Mouse (Mus musculus) kidney, embryonic 16.5 days (tissue): ENCODE results near the gene Ptges3. TPM values are rescaled to one million over a fixed set of nuclear protein-coding genes. Genes with fewer than 3 reads are reported as not detected.

Experiments
- ATAC-seq: fragments of 200-750 bp; cut with Nextera tagmentation; 2 replicates; pipeline ENCODE4 v1.8.0; 2017; ENCODE audit warnings: moderate TSS enrichment; ENCODE audit not compliant: low FRiP score, low TSS enrichment
- H3K27ac ChIP-seq: fragments of 300-500 bp; sonication (generic); 2 replicates; pipeline ENCODE4 v1.5.1; 2014; ENCODE audit warnings: low read length
- H3K27me3 ChIP-seq: fragments of 300-500 bp; sonication (generic); 2 replicates; pipeline ENCODE4 v1.6.1; 2014; ENCODE audit warnings: low read length, control low read depth, mixed read lengths; ENCODE audit not compliant: insufficient read depth
- H3K36me3 ChIP-seq: fragments of 300-500 bp; sonication (generic); 2 replicates; pipeline ENCODE4 v1.6.1; 2014; ENCODE audit warnings: low read length, control low read depth, mixed read lengths; ENCODE audit not compliant: insufficient read depth
- H3K4me1 ChIP-seq: fragments of 300-500 bp; sonication (generic); 2 replicates; pipeline ENCODE4 v1.6.1; 2014; ENCODE audit warnings: low read length, control low read depth, mixed read lengths; ENCODE audit not compliant: insufficient read depth
- H3K4me2 ChIP-seq: fragments of 300-500 bp; sonication (generic); replicated peaks from 2 replicates; pipeline ENCODE4 v1.6.1; 2014; ENCODE audit warnings: low read depth, low read length
- H3K4me3 ChIP-seq: fragments of 300-500 bp; sonication (generic); 2 replicates; pipeline ENCODE4 v1.5.1; 2014; ENCODE audit warnings: mild to moderate bottlenecking, low read length
- H3K9ac ChIP-seq: fragments of 300-500 bp; sonication (generic); replicated peaks from 2 replicates; pipeline ENCODE4 v1.6.1; 2014; ENCODE audit warnings: low read length
- H3K9me3 ChIP-seq: fragments of 300-500 bp; sonication (generic); 2 replicates; pipeline ENCODE4 v1.6.1; 2016; ENCODE audit warnings: low read length, control low read depth
- WGBS: fragments of 180-500 bp; shearing (Covaris S2); extraction: QIAGEN DNeasy Blood & Tissue Kit; methylation state at CpG from one replicate; pipeline ENCODE4 v1.1.7; 2014; 5-methylcytosine and 5-hydroxymethylcytosine counted together
- polyA plus RNA-seq: library from polyadenylated mRNA; unstranded; fragments of >200 nt; fragmentation: Nextera tagmentation; extraction: Ambion mirVana; gene quantifications from 2 replicates; pipeline ENCODE4 v1.2.1, GENCODE M21; 2015

The Ptges3 gene
- polyA plus RNA-seq, 1 experiment from 2014 or later = 409 TPM

GRCm38 (mm10) chr10:128090651-128091563 lies 32.2 kb downstream of the Ptges3 start:
- peaks cover 40% of the 10 kb centered on the region for H3K36me3 ChIP-seq
- H3K9ac ChIP-seq = peak overlapping the region; percentile 86
- peaks cover 41% of the 10 kb centered on the region for H3K4me1 ChIP-seq
- WGBS = 6% methylated on average over 14 of the region's 14 CpGs
- H3K4me2 ChIP-seq = peak overlapping the region; percentile 86
- peak overlapping the region; percentile 99 for H3K27ac ChIP-seq
- peak overlapping the region; percentile 79 for H3K4me3 ChIP-seq
- peak; percentile 29 for ATAC-seq
- H3K27me3 ChIP-seq = no peaks in the 10 kb centered on the region
- no peaks in the 10 kb centered on the region for H3K9me3 ChIP-seq

- H3K9ac ChIP-seq = peak within 1 kb of the TSS; percentile 86
- peak within 1 kb of the TSS; percentile 86 for H3K4me2 ChIP-seq
- H3K4me1 ChIP-seq = peaks cover 44% of the 10 kb centered on the region
- peaks cover 31% of the 10 kb centered on the region for H3K36me3 ChIP-seq
- H3K27me3 ChIP-seq = no peaks in the 10 kb centered on the region
- H3K4me3 ChIP-seq = peak within 1 kb of the TSS; percentile 79
- 1% methylated on average over 20 of the region's 20 CpGs for whole genome bisulfite sequencing
- no peaks in the 10 kb centered on the region for H3K9me3 ChIP-seq
- ATAC-seq = peak; percentile 52
- peak within 1 kb of the TSS; percentile 99 for H3K27ac ChIP-seq
These were observed 33.1 kb downstream of the Ptges3 start, which contains the start of gene Baz2a for GRCm38 (mm10) chr10:128091564-128092505. TSS of gene Baz2a (plus strand) at chr10:128091577.

- under 1% methylated on average over 79 of the region's 88 CpGs for WGBS
These were observed 34.0 kb downstream of the Ptges3 start for GRCm38 (mm10) chr10:128092506-128093495.

GRCm38 (mm10) chr10:128093496-128094294 lies 34.9 kb downstream of the Ptges3 start:
- peak overlapping the region; percentile 99 for H3K27ac ChIP-seq
- H3K4me3 ChIP-seq = peak overlapping the region; percentile 79
- peaks cover 14% of the 10 kb centered on the region for H3K36me3 ChIP-seq
- no peaks in the 10 kb centered on the region for H3K9me3 ChIP-seq
- H3K27me3 ChIP-seq = no peaks in the 10 kb centered on the region
- ATAC-seq = no peak
- H3K4me2 ChIP-seq = peak overlapping the region; percentile 86
- H3K9ac ChIP-seq = peak overlapping the region; percentile 86
- peaks cover 54% of the 10 kb centered on the region for H3K4me1 ChIP-seq
- WGBS = 28% methylated on average over 13 of the region's 13 CpGs

More at GRCm38 (mm10) chr10:128092506-128093495, 34.0 kb downstream of the Ptges3 start:
- peak overlapping the region; percentile 86 for H3K4me2 ChIP-seq
- H3K4me1 ChIP-seq = peaks cover 45% of the 10 kb centered on the region
- no peaks in the 10 kb centered on the region for H3K9me3 ChIP-seq
- ATAC-seq = peak; percentile 57
- H3K36me3 ChIP-seq = peaks cover 23% of the 10 kb centered on the region
- H3K27me3 ChIP-seq = no peaks in the 10 kb centered on the region
- H3K9ac ChIP-seq = peak overlapping the region; percentile 86
- H3K4me3 ChIP-seq = peak overlapping the region; percentile 79
- peak overlapping the region; percentile 99 for H3K27ac ChIP-seq

GRCm38 (mm10) chr10:128094340-128094968 lies 35.7 kb downstream of the Ptges3 start:
- Histone ChIP-seq H3K9ac (peak overlapping the region; percentile 52), H3K4me2 (peak overlapping the region; percentile 86), H3K27me3 (no peaks in the 10 kb centered on the region), H3K27ac (peak overlapping the region; percentile 99), H3K36me3 (peaks cover 7% of the 10 kb centered on the region), H3K4me3 (peak overlapping the region; percentile 79), H3K9me3 (no peaks in the 10 kb centered on the region), H3K4me1 (peaks cover 54% of the 10 kb centered on the region)
- 12% methylated on average over 19 of the region's 19 CpGs for WGBS
- peak; percentile 71 for ATAC-seq

- H3K27me3 ChIP-seq = no peaks in the 10 kb centered on the region
- WGBS = 29% methylated on average over 9 of the region's 9 CpGs
- H3K4me2 ChIP-seq = peak overlapping the region; percentile 86
- no peak for ATAC-seq
- no peaks in the 10 kb centered on the region for H3K9me3 ChIP-seq
- 0 out of 2 replicates have a peak overlapping the region, but pooled peaks have one; percentile 31 for H3K9ac ChIP-seq
- H3K27ac ChIP-seq = peak overlapping the region; percentile 99
- peak overlapping the region; percentile 79; the same call in 1 of the 2 replicates for H3K4me3 ChIP-seq
- H3K36me3 ChIP-seq = peaks cover under 1% of the 10 kb centered on the region; the same call in 1 of the 2 replicates
- H3K4me1 ChIP-seq = peaks cover 54% of the 10 kb centered on the region
These were observed 36.4 kb downstream of the Ptges3 start for GRCm38 (mm10) chr10:128095003-128095636.

GRCm38 (mm10) chr10:128096313-128096692 lies 37.5 kb downstream of the Ptges3 start:
- WGBS = 22% methylated on average over 4 of the region's 4 CpGs
- H3K4me1 ChIP-seq = peaks cover 51% of the 10 kb centered on the region
- H3K9ac ChIP-seq = no peak overlapping the region

More at GRCm38 (mm10) chr10:128096313-128096692, 37.5 kb downstream of the Ptges3 start:
- Histone ChIP-seq H3K36me3 (no peaks in the 10 kb centered on the region), H3K4me3 (peak overlapping the region; percentile 99), H3K27ac (no peak overlapping the region), H3K4me2 (peak overlapping the region; percentile 35), H3K27me3 (no peaks in the 10 kb centered on the region), H3K9me3 (no peaks in the 10 kb centered on the region)
- ATAC-seq = no peak
